ENCODE assay signal across 7 mouse cellular contexts in genomic region chr2:52758627-52759026, GRCm38 (mm10). TPM values are rescaled to one million over a fixed set of nuclear protein-coding genes. Genes with fewer than 3 reads are reported as not detected.
A peak's percentile ranks its signal among the peaks of the same experiment; 100 is the strongest.
DNase-seq lines count a peak whose midpoint lies in the region; ATAC-seq and TF ChIP-seq lines count a peak whose summit lies in the region.

No protein-coding gene starts in this region.

- peak; percentile 74 for TF ChIP-seq CTCF in Patski (IDR thresholded peaks at IDR 0.05)

- H3K27ac ChIP-seq in liver, embryonic 12.5 days = no peak overlapping the region
- H3K27ac ChIP-seq in limb, embryonic 14.5 days (replicated peaks; ENCODE audit: low read depth, low read length) = no peak overlapping the region

- H3K4me2 ChIP-seq in liver, embryonic 12.5 days = no peak overlapping the region
- no peak overlapping the region for H3K4me2 ChIP-seq in limb, embryonic 14.5 days (replicated peaks; ENCODE audit: low read depth, low read length, severe bottlenecking)

- no peak for TF ChIP-seq POLR2A in limb, embryonic 14.5 days (IDR thresholded peaks at IDR 0.05; ENCODE audit: borderline replicate concordance, extremely low read depth, insufficient read depth, insufficient read length)

- H3K4me1 ChIP-seq in liver, embryonic 12.5 days = no peaks in the 10 kb centered on the region
- H3K4me1 ChIP-seq in limb, embryonic 14.5 days (ENCODE audit: control insufficient read depth, insufficient read depth, low read length) = no peaks in the 10 kb centered on the region

- no peaks in the 10 kb centered on the region for H3K27me3 ChIP-seq in liver, embryonic 12.5 days (replicated peaks)
- no peaks in the 10 kb centered on the region for H3K27me3 ChIP-seq in Patski
- no peaks in the 10 kb centered on the region for H3K27me3 ChIP-seq in limb, embryonic 14.5 days (ENCODE audit: control insufficient read depth, insufficient read depth, low read length)

- POLR2A ChIA-PET in Patski (lab: Charles Lee) = no interaction called here

- no peak overlapping the region for H3K4me3 ChIP-seq in liver, embryonic 12.5 days
- no peak overlapping the region for H3K4me3 ChIP-seq in limb, embryonic 14.5 days (replicated peaks; ENCODE audit: low read length)

- in situ Hi-C loops in Patski (cut with MboI; ENCODE audit: low pct_unique_long_range_greater_than_20kb) = no loop called here

- DNase-seq in liver = peak; percentile 55
- no peak for DNase-seq in Patski (ENCODE audit: low read depth, low spot score)
- DNase-seq in cerebellum, adult 8-10 months = peak; percentile 20
- DNase-seq in gastrocnemius, postnatal 25 days = peak; percentile 21
- peak; percentile 42 for DNase-seq in limb, embryonic 14.5 days (ENCODE audit: low spot score)
- DNase-seq in right cerebral cortex, postnatal 10 days (ENCODE audit: low spot score in 2 of 2) = peak; percentile 63 to 72

- CTCF ChIA-PET in Patski (lab: Charles Lee) = interaction anchor here (1.1 kb wide), 1 partner anchor 325 kb away, joined by 3 read pairs; no protein-coding TSS in a partner anchor

- no peaks in the 10 kb centered on the region for H3K9me3 ChIP-seq in liver, embryonic 12.5 days (replicated peaks)
- H3K9me3 ChIP-seq in limb, embryonic 14.5 days (ENCODE audit: control insufficient read depth, low read length) = no peaks in the 10 kb centered on the region

- ATAC-seq in liver, embryonic 12.5 days = no peak
- no peak for ATAC-seq in Patski
- no peak for ATAC-seq in limb, embryonic 14.5 days (ENCODE audit: low FRiP score, low read depth)

- H3K9ac ChIP-seq in liver, embryonic 12.5 days = no peak overlapping the region
- no peak overlapping the region for H3K9ac ChIP-seq in limb, embryonic 14.5 days (ENCODE audit: low read depth, low read length, severe bottlenecking)

- 14% methylated on average over 10 of the region's 10 CpGs for WGBS in liver, embryonic 12.5 days (ENCODE audit: insufficient replicate concordance)
- 42% methylated on average over 10 of the region's 10 CpGs for WGBS in limb, embryonic 14.5 days

- no peaks in the 10 kb centered on the region for H3K36me3 ChIP-seq in liver, embryonic 12.5 days
- H3K36me3 ChIP-seq in limb, embryonic 14.5 days (ENCODE audit: control insufficient read depth, insufficient read depth, low read length) = no peaks in the 10 kb centered on the region

RNA-seq across cellular contexts. Expression of gene Stam2, which starts 16.5 kb away (rescaled TPM):
- 13.5 and 14.9 TPM in 2 replicates for polyA plus RNA-seq in liver, embryonic 12.5 days (2016; fragmentation: Nextera tagmentation; extraction: Ambion mirVana)
- 39.4 TPM for polyA plus RNA-seq in Patski (2021)
- total RNA-seq in gastrocnemius, postnatal 25 days (2021) = 1 to 10 TPM; 7.0 to 9.1 TPM
- polyA plus RNA-seq in limb, embryonic 14.5 days (2012; rRNA removed) = 16.6 and 17.2 TPM in 2 replicates
- polyA plus RNA-seq in limb, embryonic 14.5 days (2014; fragmentation: Nextera tagmentation; extraction: Ambion mirVana) = 33.1 and 34.1 TPM in 2 replicates
